Mouse (Mus musculus) embryonic fibroblast, embryonic 13.5 days (primary cell): ENCODE results near the gene Tns1. TPM values are rescaled to one million over a fixed set of nuclear protein-coding genes. Genes with fewer than 3 reads are reported as not detected.

Experiments
- H3K27ac ChIP-seq: 2 replicates; pipeline ENCODE4 v1.5.1; 2012; ENCODE audit warnings: low read length, control low read depth, inconsistent platforms; ENCODE audit not compliant: insufficient read depth
- H3K4me1 ChIP-seq: 2 replicates; pipeline ENCODE4 v1.6.1; 2011; ENCODE audit warnings: low read length; ENCODE audit not compliant: control insufficient read depth, insufficient read depth
- H3K4me3 ChIP-seq: 2 replicates; pipeline ENCODE4 v1.5.1; 2011; ENCODE audit warnings: mild to moderate bottlenecking, control low read depth, low read length; ENCODE audit not compliant: insufficient read depth
- CTCF ChIP-seq: IDR thresholded peaks from 2 replicates; pipeline ENCODE4 v1.5.1; 2011; ENCODE audit warnings: mild to moderate bottlenecking, control low read depth, low read length, moderate library complexity, borderline replicate concordance; ENCODE audit not compliant: insufficient read depth
- POLR2A ChIP-seq: IDR thresholded peaks from 2 replicates; pipeline ENCODE4 v1.6.1; 2011; ENCODE audit warnings: low read depth, mild to moderate bottlenecking, control low read depth, low read length, moderate library complexity
- polyA plus RNA-seq: library from polyadenylated mRNA; stranded (reverse); fragments of >200 nt; gene quantifications from 2 replicates; pipeline ENCODE4 v1.2.4, GENCODE M21; 2011; ENCODE audit warnings: low read depth; ENCODE audit not compliant: missing spikeins, insufficient read length

Tns1 gene
- polyA plus RNA-seq, 1 experiment, result 122 TPM

GRCm38 (mm10) chr1:73966411-73967238 is 157.6 kb downstream of the Tns1 start:
- no peak overlapping the region for H3K27ac ChIP-seq
- H3K4me1 ChIP-seq, result peaks cover 31% of the 10 kb centered on the region
- no peak overlapping the region for H3K4me3 ChIP-seq
- TF ChIP-seq CTCF (no peak), POLR2A (no peak)

GRCm38 (mm10) chr1:73964151-73964743 is 160.0 kb downstream of the Tns1 start:
- Histone ChIP-seq H3K4me3 (no peak overlapping the region), H3K4me1 (peaks cover 20% of the 10 kb centered on the region), H3K27ac (peak overlapping the region; percentile 85)
- no peak for TF ChIP-seq CTCF
- no peak for TF ChIP-seq POLR2A

- peaks cover 18% of the 10 kb centered on the region for H3K4me1 ChIP-seq
- H3K27ac ChIP-seq, result peak overlapping the region; percentile 85
- no peak for TF ChIP-seq CTCF
- no peak for TF ChIP-seq POLR2A
- no peak overlapping the region for H3K4me3 ChIP-seq
These were observed 160.6 kb downstream of the Tns1 start for GRCm38 (mm10) chr1:73963626-73964025.

DNA sequence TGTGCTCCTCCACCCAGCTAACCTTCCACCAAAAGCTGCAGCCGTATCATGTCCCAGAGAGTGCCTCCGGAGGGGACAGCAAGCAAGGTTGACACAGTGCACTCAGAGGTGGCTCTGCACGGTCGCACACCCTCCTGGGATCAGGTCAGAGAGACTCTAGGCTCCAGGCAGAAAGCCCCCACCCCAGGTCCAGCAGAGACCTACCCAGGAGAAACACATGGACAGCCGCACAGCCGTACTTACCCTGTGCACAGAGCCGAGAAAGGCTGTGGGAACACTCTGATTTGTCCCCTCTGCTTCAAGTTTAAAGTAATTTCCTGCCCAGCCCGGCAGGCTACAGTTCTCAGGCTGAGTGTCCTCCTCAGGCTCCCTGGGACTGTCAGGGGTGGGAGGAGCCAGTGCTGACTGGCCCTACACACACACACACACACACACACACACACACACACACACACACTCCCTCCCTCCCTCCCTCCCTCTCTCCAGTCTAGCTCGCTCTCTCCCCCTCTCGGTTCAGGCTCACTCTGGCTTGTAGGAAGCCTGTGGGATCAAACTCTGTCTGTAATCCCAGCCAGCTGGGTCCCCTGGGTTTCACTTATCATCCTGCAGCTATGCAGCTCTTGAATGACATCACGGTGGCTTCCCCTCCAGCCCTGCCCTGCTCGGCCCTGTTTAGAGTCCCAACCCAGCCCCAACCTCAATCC is 161.4 kb downstream of the Tns1 start:
- TF ChIP-seq CTCF (peak; percentile 39; the same call in 1 of the 2 replicates), POLR2A (peak; percentile 35)
- peak overlapping the region; percentile 85 for H3K27ac ChIP-seq
- H3K4me1 ChIP-seq, result peaks cover 21% of the 10 kb centered on the region
- H3K4me3 ChIP-seq, result peak overlapping the region; percentile 7; the same call in 1 of the 2 replicates

DNA sequence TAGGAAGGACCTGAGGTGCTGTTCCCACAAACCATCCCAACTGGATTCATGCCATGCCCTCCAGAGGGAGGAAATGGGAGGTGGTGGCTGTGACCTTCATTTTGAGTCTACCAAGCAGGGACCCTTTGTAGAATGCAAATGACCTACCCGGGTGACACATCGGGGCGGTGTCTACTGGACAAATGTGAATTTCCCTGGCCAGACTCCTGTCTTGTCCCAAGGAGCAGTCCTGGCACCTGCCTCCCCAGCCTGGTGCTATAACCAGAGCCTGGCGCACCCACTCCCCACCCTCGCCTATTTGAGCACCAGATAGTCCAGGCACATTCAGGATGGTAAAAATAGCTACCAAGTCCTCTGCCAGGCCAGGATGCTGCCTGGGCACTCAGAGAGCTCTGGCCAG is 162.2 kb downstream of the Tns1 start:
- Histone ChIP-seq H3K4me3 (no peak overlapping the region), H3K4me1 (peaks cover 28% of the 10 kb centered on the region), H3K27ac (peak overlapping the region; percentile 82; the same call in 1 of the 2 replicates)
- TF ChIP-seq POLR2A, result no peak
- TF ChIP-seq CTCF, result no peak

GRCm38 (mm10) chr1:73959758-73960157 is 164.5 kb downstream of the Tns1 start:
- Histone ChIP-seq H3K4me1 (peaks cover 38% of the 10 kb centered on the region), H3K27ac (no peak overlapping the region), H3K4me3 (no peak overlapping the region)
- no peak for TF ChIP-seq POLR2A
- no peak for TF ChIP-seq CTCF

DNA sequence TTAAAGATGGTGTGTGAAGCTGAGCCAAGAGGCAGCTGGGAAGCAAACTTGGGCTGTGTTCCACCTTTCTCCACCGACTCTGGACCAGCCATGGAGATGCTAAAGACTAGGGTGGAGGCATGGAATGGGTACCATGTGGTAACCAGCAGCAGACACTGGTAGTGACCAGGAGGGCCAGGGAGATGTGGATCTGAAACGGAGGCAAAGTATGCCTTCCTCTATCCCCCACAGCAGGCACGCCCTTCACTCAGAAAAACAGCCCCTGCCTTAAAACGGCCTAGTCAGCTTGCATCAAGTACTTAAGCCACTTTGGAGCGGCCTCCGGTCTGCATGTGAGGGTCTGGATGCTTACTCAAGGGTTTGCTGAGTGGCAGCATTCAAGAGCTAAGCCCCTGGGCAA is 164.9 kb downstream of the Tns1 start:
- Histone ChIP-seq H3K4me3 (no peak overlapping the region), H3K27ac (no peak overlapping the region), H3K4me1 (peaks cover 39% of the 10 kb centered on the region)
- no peak for TF ChIP-seq CTCF
- TF ChIP-seq POLR2A, result no peak

- Histone ChIP-seq H3K27ac (peak overlapping the region; percentile 80), H3K4me3 (no peak overlapping the region), H3K4me1 (peaks cover 33% of the 10 kb centered on the region)
- TF ChIP-seq CTCF, result no peak
- TF ChIP-seq POLR2A, result no peak
These were observed 165.9 kb downstream of the Tns1 start for GRCm38 (mm10) chr1:73958210-73958983.

GRCm38 (mm10) chr1:73957428-73957827 is 166.8 kb downstream of the Tns1 start:
- TF ChIP-seq CTCF (no peak), POLR2A (no peak)
- Histone ChIP-seq H3K4me3 (no peak overlapping the region), H3K4me1 (peaks cover 33% of the 10 kb centered on the region), H3K27ac (peak overlapping the region; percentile 80)
